Mouse (Mus musculus) v-Abl transformed pro-B cells (cell line): ENCODE data around the gene Serpinf1.

Experiments
- in situ Hi-C, 2 experiments: fragments of 400-800 bp; cut with MboI; formaldehyde crosslinking; loops; one replicate each; pipeline ENCODE4 v1.15.1; 2025; ENCODE audit not compliant: unreplicated experiment in 2 of 2

Gene Serpinf1

GRCm38 (mm10) chr11:75422013-75422792 is at the start of gene Serpinf1:
Serpinf1 (minus strand) TSS chr11:75422701.
- in situ Hi-C loops, result no loop called here

GRCm38 (mm10) chr11:75470675-75471074 is 48.2 kb upstream of the Serpinf1 start:
- in situ Hi-C loops, result no loop called here

GRCm38 (mm10) chr11:75469261-75469660 is 46.8 kb upstream of the Serpinf1 start:
- in situ Hi-C loops, result no loop called here

GRCm38 (mm10) chr11:75468410-75468809 is 45.9 kb upstream of the Serpinf1 start:
- in situ Hi-C loops, result no loop called here

- in situ Hi-C loops, result no loop called here
Observed at GRCm38 (mm10) chr11:75467512-75468215, 45.2 kb upstream of the Serpinf1 start.

- in situ Hi-C loops, result no loop called here
Observed at GRCm38 (mm10) chr11:75466731-75467505, 44.4 kb upstream of the Serpinf1 start.

- in situ Hi-C loops, result no loop called here
Observed at GRCm38 (mm10) chr11:75465051-75465450, 42.5 kb upstream of the Serpinf1 start.

- in situ Hi-C loops, result no loop called here
Observed at GRCm38 (mm10) chr11:75464417-75464816, 41.9 kb upstream of the Serpinf1 start.

- in situ Hi-C loops, result no loop called here
Observed at GRCm38 (mm10) chr11:75463624-75464023, 41.1 kb upstream of the Serpinf1 start.

- in situ Hi-C loops, result no loop called here
Observed at GRCm38 (mm10) chr11:75462865-75463336, 40.4 kb upstream of the Serpinf1 start.

GRCm38 (mm10) chr11:75462253-75462783 is 39.8 kb upstream of the Serpinf1 start:
- in situ Hi-C loops, result no loop called here

GRCm38 (mm10) chr11:75461743-75462252 is 39.3 kb upstream of the Serpinf1 start:
- in situ Hi-C loops, result no loop called here

GRCm38 (mm10) chr11:75460844-75461742 is 38.6 kb upstream of the Serpinf1 start, which contains the start of gene Tlcd2:
Tlcd2 (plus strand) TSS chr11:75461715.
- in situ Hi-C loops, result no loop called here

GRCm38 (mm10) chr11:75460103-75460843 is 37.8 kb upstream of the Serpinf1 start:
- in situ Hi-C loops, result no loop called here

- in situ Hi-C loops, result loop anchor here in 1 of 2 experiments (5.0 kb wide), 3 partner anchors 47 to 113 kb away; no protein-coding TSS in a partner anchor
Observed at GRCm38 (mm10) chr11:75459751-75460102, 37.2 kb upstream of the Serpinf1 start.

- in situ Hi-C loops, result loop anchor here in 1 of 2 experiments (5.0 kb wide), 3 partner anchors 47 to 113 kb away; no protein-coding TSS in a partner anchor
Observed at GRCm38 (mm10) chr11:75459141-75459711, 36.7 kb upstream of the Serpinf1 start.

- in situ Hi-C loops, result loop anchor here in 1 of 2 experiments (5.0 kb wide), 3 partner anchors 46 to 114 kb away; no protein-coding TSS in a partner anchor
Observed at GRCm38 (mm10) chr11:75458628-75459041, 36.1 kb upstream of the Serpinf1 start.

- in situ Hi-C loops, result loop anchor here in 1 of 2 experiments (5.0 kb wide), 3 partner anchors 46 to 114 kb away; no protein-coding TSS in a partner anchor
Observed at GRCm38 (mm10) chr11:75458169-75458568, 35.7 kb upstream of the Serpinf1 start.
